Mouse (Mus musculus) liver, postnatal 0 days (tissue): Measurements from ENCODE around the gene March8.

Source experiments
- CTCF ChIP-seq: sonication (generic); IDR thresholded peaks from 2 replicates; pipeline ENCODE4 v1.5.1; 2016; ENCODE audit warnings: antibody characterized with exemption, low read depth
- EP300 ChIP-seq: IDR thresholded peaks from 2 replicates; pipeline ENCODE4 v1.6.1; 2016; ENCODE audit warnings: antibody characterized with exemption, low read depth, mild to moderate bottlenecking

- TF ChIP-seq EP300 (no peak), CTCF (no peak)
These were observed 11.2 kb upstream of the March8 start for GRCm38 (mm10) chr6:116326641-116327040.
